Mouse (Mus musculus) hindbrain, embryonic 13.5 days (tissue): ENCODE results near the gene Vmn1r56. TPM values are rescaled to one million over a fixed set of nuclear protein-coding genes. Genes with fewer than 3 reads are reported as not detected.
"Not testable (repeated sequence)": the region's sequence is repeated elsewhere in the genome, so short reads cannot be mapped to it uniquely, and the experiment has no call there.

Experiments
- ATAC-seq: fragments of 200-750 bp; cut with Nextera tagmentation; 2 replicates; pipeline ENCODE4 v1.8.0; 2017; ENCODE audit warnings: moderate TSS enrichment; ENCODE audit not compliant: low FRiP score
- H3K27ac ChIP-seq: fragments of 300-500 bp; sonication (generic); 2 replicates; pipeline ENCODE4 v1.5.1; 2015; ENCODE audit warnings: inconsistent platforms, mild to moderate bottlenecking, moderate library complexity
- H3K27me3 ChIP-seq: fragments of 300-500 bp; sonication (generic); 2 replicates; pipeline ENCODE4 v1.6.1; 2015; ENCODE audit warnings: mild to moderate bottlenecking, inconsistent platforms
- H3K36me3 ChIP-seq: fragments of 300-500 bp; sonication (generic); 2 replicates; pipeline ENCODE4 v1.6.1; 2015; ENCODE audit warnings: mild to moderate bottlenecking, inconsistent platforms
- H3K4me1 ChIP-seq: fragments of 300-500 bp; sonication (generic); replicated peaks from 2 replicates; pipeline ENCODE4 v1.6.1; 2015; ENCODE audit warnings: inconsistent platforms
- H3K4me2 ChIP-seq: fragments of 300-500 bp; sonication (generic); 2 replicates; pipeline ENCODE4 v1.6.1; 2015; ENCODE audit warnings: inconsistent platforms, mild to moderate bottlenecking, moderate library complexity
- H3K4me3 ChIP-seq: fragments of 300-500 bp; sonication (generic); 2 replicates; pipeline ENCODE4 v1.5.1; 2015; ENCODE audit warnings: mild to moderate bottlenecking, inconsistent platforms
- H3K9ac ChIP-seq: fragments of 300-500 bp; sonication (generic); 2 replicates; pipeline ENCODE4 v1.6.1; 2015; ENCODE audit warnings: mild to moderate bottlenecking, inconsistent platforms
- H3K9me3 ChIP-seq: fragments of 300-500 bp; sonication (generic); 2 replicates; pipeline ENCODE4 v1.6.1; 2016; ENCODE audit warnings: inconsistent platforms
- WGBS: fragments of 180-500 bp; shearing (Covaris S2); methylation state at CpG from one replicate; pipeline ENCODE4 v1.1.7; 2015; 5-methylcytosine and 5-hydroxymethylcytosine counted together
- polyA plus RNA-seq: library from polyadenylated mRNA; unstranded; fragments of >200 nt; fragmentation: Nextera tagmentation; extraction: Ambion mirVana; gene quantifications from 2 replicates; pipeline ENCODE4 v1.2.1, GENCODE M21; 2015

The Vmn1r56 gene
- not detected in 2 replicates for polyA plus RNA-seq

GRCm38 (mm10) chr7:5196647-5197046, at the start of gene Vmn1r56:
Gene Vmn1r56, minus strand, starts transcription at chr7:5196747.
- not testable (repeated sequence) for H3K27ac ChIP-seq, H3K4me3 ChIP-seq, H3K36me3 ChIP-seq, H3K9me3 ChIP-seq, H3K9ac ChIP-seq, H3K4me2 ChIP-seq, H3K4me1 ChIP-seq, ATAC-seq, H3K27me3 ChIP-seq

GRCm38 (mm10) chr7:5218193-5218592, 21.6 kb upstream of the Vmn1r56 start, which contains the start of gene Vmn1r57:
Gene Vmn1r57, plus strand, starts transcription at chr7:5218493.
- ATAC-seq, H3K4me2 ChIP-seq, H3K27me3 ChIP-seq, H3K9me3 ChIP-seq, H3K4me1 ChIP-seq, H3K9ac ChIP-seq, H3K4me3 ChIP-seq, H3K27ac ChIP-seq, H3K36me3 ChIP-seq: not testable (repeated sequence)
- 60% methylated on average over 1 of the region's 1 CpGs for WGBS

- ATAC-seq, H3K9me3 ChIP-seq, H3K36me3 ChIP-seq, H3K4me3 ChIP-seq, H3K9ac ChIP-seq, H3K27me3 ChIP-seq, H3K27ac ChIP-seq, H3K4me1 ChIP-seq, H3K4me2 ChIP-seq: not testable (repeated sequence)
Observed at GRCm38 (mm10) chr7:5149570-5149969, 47.0 kb downstream of the Vmn1r56 start, which contains the start of gene Vmn1r55. Gene Vmn1r55, minus strand, starts transcription at chr7:5149670.

Other genes with a start within 250 kb of the Vmn1r56 start
- 0.25 TPM in 1 of 2 replicates, not detected in the other for gene Sbk2, start 232.3 kb downstream of the Vmn1r56 start, polyA plus RNA-seq
- 0.19 and 0.49 TPM in 2 replicates for gene Sbk3, start 225.6 kb downstream of the Vmn1r56 start, polyA plus RNA-seq
- gene Zfp579, start 200.6 kb downstream of the Vmn1r56 start, polyA plus RNA-seq, result 53.6 and 59.9 TPM in 2 replicates
- gene Zfp524, start 182.3 kb downstream of the Vmn1r56 start, polyA plus RNA-seq, result 7.9 and 9.2 TPM in 2 replicates
- 37.7 and 41.9 TPM in 2 replicates for gene Fiz1, start 182.1 kb downstream of the Vmn1r56 start, polyA plus RNA-seq
- gene Gm44973, start 181.3 kb downstream of the Vmn1r56 start, polyA plus RNA-seq, result 1.4 and 1.8 TPM in 2 replicates
- gene Zfp865, start 176.4 kb downstream of the Vmn1r56 start, polyA plus RNA-seq, result 5.8 and 6.0 TPM in 2 replicates
- 38.7 and 43.5 TPM in 2 replicates for gene Ccdc106, start 176.2 kb downstream of the Vmn1r56 start, polyA plus RNA-seq
- not detected in 2 replicates for gene 4632433K11Rik, start 162.6 kb downstream of the Vmn1r56 start, polyA plus RNA-seq
- 7.8 and 9.8 TPM in 2 replicates for gene Zfp784, start 158.3 kb downstream of the Vmn1r56 start, polyA plus RNA-seq
- 67.2 and 69.7 TPM in 2 replicates for gene Zfp580, start 145.2 kb downstream of the Vmn1r56 start, polyA plus RNA-seq
- gene U2af2, start 134.6 kb downstream of the Vmn1r56 start, polyA plus RNA-seq, result 112 and 114 TPM in 2 replicates
- gene Epn1, start 116.5 kb downstream of the Vmn1r56 start, polyA plus RNA-seq, result 83.8 and 85.6 TPM in 2 replicates
- gene Rfpl4, start 79.8 kb downstream of the Vmn1r56 start, polyA plus RNA-seq, result not detected in 2 replicates
- gene Rasl2-9, start 70.8 kb downstream of the Vmn1r56 start, polyA plus RNA-seq, result 0.22 and 0.52 TPM in 2 replicates
- gene Vmn1r55, start 47.1 kb downstream of the Vmn1r56 start, polyA plus RNA-seq, result 0.01 TPM in 1 of 2 replicates, not detected in the other
- not detected in 2 replicates for gene Vmn1r57, start 21.7 kb upstream of the Vmn1r56 start, polyA plus RNA-seq
- not detected in 2 replicates for gene Gm5065, start 153.8 kb upstream of the Vmn1r56 start, polyA plus RNA-seq
- not detected in 2 replicates for gene Nlrp2, start 154.3 kb upstream of the Vmn1r56 start, polyA plus RNA-seq
- gene Vmn1r58, start 216.6 kb upstream of the Vmn1r56 start, polyA plus RNA-seq, result not detected in 2 replicates